Mouse (Mus musculus) liver, embryonic 14.5 days (tissue): ENCODE data around the gene S100a16. TPM values are rescaled to one million over a fixed set of nuclear protein-coding genes. Genes with fewer than 3 reads are reported as not detected.

Experiments
- ATAC-seq: fragments of 200-750 bp; cut with Nextera tagmentation; 2 replicates; pipeline ENCODE4 v1.8.0; 2017; ENCODE audit warnings: moderate number of reproducible peaks, mild to moderate bottlenecking, moderate library complexity; ENCODE audit not compliant: insufficient read depth
- DNase-seq, 3 experiments: peaks; one replicate each; pipeline ENCODE4 v3.0.0-alpha.2; 2012 to 2013; ENCODE audit warnings: low read depth in 3 of 3, low spot score in 3 of 3
- H3K27ac ChIP-seq: fragments of 300-500 bp; sonication (generic); 2 replicates; pipeline ENCODE4 v1.5.1; 2014; ENCODE audit warnings: moderate library complexity, mild to moderate bottlenecking, control low read depth, inconsistent platforms
- H3K27me3 ChIP-seq: fragments of 300-500 bp; sonication (generic); 2 replicates; pipeline ENCODE4 v1.6.1; 2014; ENCODE audit warnings: mild to moderate bottlenecking, low read length, moderate library complexity; ENCODE audit not compliant: control insufficient read depth, insufficient read depth
- H3K36me3 ChIP-seq: fragments of 300-500 bp; sonication (generic); replicated peaks from 2 replicates; pipeline ENCODE4 v1.6.1; 2014; ENCODE audit warnings: low read depth; ENCODE audit not compliant: control insufficient read depth, insufficient read depth
- H3K4me1 ChIP-seq, 2 experiments: fragments of 200-500 bp in 1 of 2; fragments of 300-500 bp in 1 of 2; sonication (generic) in 1 of 2; replicated peaks; 2 replicates each; pipeline ENCODE4 v1.6.1; 2012 to 2014; ENCODE audit warnings: antibody characterized with exemption in 1 of 2, inconsistent platforms in 1 of 2, low read length in 1 of 2; ENCODE audit not compliant: control insufficient read depth in 2 of 2, insufficient read depth in 2 of 2
- H3K4me2 ChIP-seq: fragments of 300-500 bp; sonication (generic); 2 replicates; pipeline ENCODE4 v1.6.1; 2014; ENCODE audit warnings: low read depth, mild to moderate bottlenecking, control low read depth, moderate library complexity
- H3K4me3 ChIP-seq, 2 experiments: fragments of 200-500 bp in 1 of 2; fragments of 300-500 bp in 1 of 2; sonication (generic) in 1 of 2; 2 replicates each; pipeline ENCODE4 v1.5.1; 2012 to 2014; ENCODE audit warnings: low read depth in 2 of 2, low read length in 2 of 2, mild to moderate bottlenecking in 2 of 2, control low read depth in 1 of 2, inconsistent platforms in 1 of 2, moderate library complexity in 1 of 2; ENCODE audit not compliant: insufficient read depth in 1 of 2
- H3K9ac ChIP-seq: fragments of 300-500 bp; sonication (generic); replicated peaks from 2 replicates; pipeline ENCODE4 v1.6.1; 2014; ENCODE audit warnings: mild to moderate bottlenecking, control low read depth, moderate library complexity
- H3K9me3 ChIP-seq: fragments of 300-500 bp; sonication (generic); 2 replicates; pipeline ENCODE4 v1.6.1; 2016; ENCODE audit warnings: low read length, mixed read lengths; ENCODE audit not compliant: control insufficient read depth
- CTCF ChIP-seq: IDR thresholded peaks from 2 replicates; pipeline ENCODE4 v1.5.1; 2016; ENCODE audit warnings: antibody characterized with exemption, low read depth, control low read depth
- EP300 ChIP-seq: IDR thresholded peaks from 2 replicates; pipeline ENCODE4 v1.6.1; 2016; ENCODE audit warnings: antibody characterized with exemption, low read depth
- WGBS: fragments of 180-500 bp; shearing (Covaris S2); extraction: QIAGEN DNeasy Blood & Tissue Kit; methylation state at CpG from one replicate; pipeline ENCODE4 v1.1.7; 2014; ENCODE audit not compliant: insufficient replicate concordance; 5-methylcytosine and 5-hydroxymethylcytosine counted together
- polyA plus RNA-seq, 2 experiments: library from polyadenylated mRNA; depleted of rRNA in 1 of 2; stranded (reverse) in 1 of 2; unstranded in 1 of 2; fragments of >200 nt; fragmentation: Nextera tagmentation in 1 of 2; extraction: Ambion mirVana in 1 of 2; gene quantifications; 2 replicates each; pipeline versions ENCODE4 v1.2.1 to v1.2.3; 2012 to 2014

The S100a16 gene
- polyA plus RNA-seq, 2 experiments, result 12.3 to 24.1 TPM

GRCm38 (mm10) chr3:90550421-90550790 is 13.4 kb downstream of the S100a16 start:
- H3K27ac ChIP-seq, result no peak overlapping the region
- DNase-seq (no peak), ATAC-seq (no peak)
- H3K4me2 ChIP-seq, result no peak overlapping the region
- H3K27me3 ChIP-seq, result no peaks in the 10 kb centered on the region
- no peak overlapping the region for H3K9ac ChIP-seq
- H3K36me3 ChIP-seq, result no peaks in the 10 kb centered on the region
- no peaks in the 10 kb centered on the region for H3K9me3 ChIP-seq
- WGBS, result 71% methylated on average over 2 of the region's 2 CpGs
- no peaks in the 10 kb centered on the region for H3K4me1 ChIP-seq
- TF ChIP-seq EP300 (no peak), CTCF (no peak)
- H3K4me3 ChIP-seq, result no peak overlapping the region

- ATAC-seq, result no peak
- H3K27ac ChIP-seq, result no peak overlapping the region
Observed at GRCm38 (mm10) chr3:90552231-90552630, 15.2 kb downstream of the S100a16 start.

GRCm38 (mm10) chr3:90555954-90556353 is 18.9 kb downstream of the S100a16 start:
- no peaks in the 10 kb centered on the region for H3K27me3 ChIP-seq
- TF ChIP-seq EP300, result no peak
- TF ChIP-seq CTCF, result no peak
- no peaks in the 10 kb centered on the region for H3K4me1 ChIP-seq
- H3K4me3 ChIP-seq, result no peak overlapping the region
- no peaks in the 10 kb centered on the region for H3K36me3 ChIP-seq
- no peak overlapping the region for H3K4me2 ChIP-seq
- H3K9me3 ChIP-seq, result no peaks in the 10 kb centered on the region
- H3K27ac ChIP-seq, result no peak overlapping the region
- no peak overlapping the region for H3K9ac ChIP-seq
- 53% methylated on average over 5 of the region's 5 CpGs for WGBS
- ATAC-seq (no peak), DNase-seq (no peak)

More at GRCm38 (mm10) chr3:90552231-90552630, 15.2 kb downstream of the S100a16 start:
- WGBS, result 43% methylated on average over 2 of the region's 2 CpGs
- H3K4me1 ChIP-seq, result no peaks in the 10 kb centered on the region
- no peaks in the 10 kb centered on the region for H3K36me3 ChIP-seq
- H3K27me3 ChIP-seq, result no peaks in the 10 kb centered on the region
- DNase-seq, result no peak
- no peaks in the 10 kb centered on the region for H3K9me3 ChIP-seq
- H3K9ac ChIP-seq, result no peak overlapping the region
- TF ChIP-seq CTCF, result no peak
- no peak for TF ChIP-seq EP300
- no peak overlapping the region for H3K4me2 ChIP-seq
- H3K4me3 ChIP-seq, result no peak overlapping the region

- H3K27me3 ChIP-seq, result no peaks in the 10 kb centered on the region
- no peak within 1 kb of the TSS for H3K27ac ChIP-seq
- H3K9ac ChIP-seq, result no peak within 1 kb of the TSS
- H3K4me3 ChIP-seq, result no peak within 1 kb of the TSS
- 59% methylated on average over 6 of the region's 6 CpGs for WGBS
- TF ChIP-seq EP300, result no peak
- no peak for TF ChIP-seq CTCF
- ATAC-seq, result no peak
- no peaks in the 10 kb centered on the region for H3K4me1 ChIP-seq
- DNase-seq, result no peak
- H3K4me2 ChIP-seq, result no peak within 1 kb of the TSS
- no peaks in the 10 kb centered on the region for H3K36me3 ChIP-seq
- no peaks in the 10 kb centered on the region for H3K9me3 ChIP-seq
Observed at GRCm38 (mm10) chr3:90560008-90560628, 23.1 kb downstream of the S100a16 start, which contains the start of gene S100a3. Gene S100a3 (plus strand): TSS chr3:90560578.

- TF ChIP-seq CTCF (no peak), EP300 (no peak)
- no peak overlapping the region for H3K9ac ChIP-seq
- ATAC-seq, result no peak
- no peak overlapping the region for H3K27ac ChIP-seq
- H3K9me3 ChIP-seq, result no peaks in the 10 kb centered on the region
- DNase-seq, result no peak
- no peak overlapping the region for H3K4me3 ChIP-seq
- no peak overlapping the region for H3K4me2 ChIP-seq
- H3K27me3 ChIP-seq, result no peaks in the 10 kb centered on the region
- 67% methylated on average over 5 of the region's 5 CpGs for WGBS
- no peaks in the 10 kb centered on the region for H3K4me1 ChIP-seq
- H3K36me3 ChIP-seq, result no peaks in the 10 kb centered on the region
Observed at GRCm38 (mm10) chr3:90574691-90575090, 37.6 kb downstream of the S100a16 start.
